Mouse (Mus musculus) midbrain, embryonic 12.5 days (tissue): ENCODE results near the gene Cdc42se2. TPM values are rescaled to one million over a fixed set of nuclear protein-coding genes. Genes with fewer than 3 reads are reported as not detected.

ENCODE experiments used
- ATAC-seq: fragments of 200-750 bp; cut with Nextera tagmentation; 2 replicates; pipeline ENCODE4 v1.8.0; 2017; ENCODE audit warnings: low read depth, moderate TSS enrichment, moderate library complexity; ENCODE audit not compliant: low FRiP score
- H3K27ac ChIP-seq: fragments of 300-500 bp; sonication (generic); replicated peaks from 2 replicates; pipeline ENCODE4 v1.5.1; 2016; ENCODE audit warnings: mild to moderate bottlenecking
- H3K27me3 ChIP-seq: fragments of 300-500 bp; sonication (generic); 2 replicates; pipeline ENCODE4 v1.6.1; 2016; ENCODE audit warnings: mild to moderate bottlenecking
- H3K36me3 ChIP-seq: fragments of 300-500 bp; sonication (generic); 2 replicates; pipeline ENCODE4 v1.6.1; 2016
- H3K4me1 ChIP-seq: fragments of 300-500 bp; sonication (generic); 2 replicates; pipeline ENCODE4 v1.6.1; 2016
- H3K4me2 ChIP-seq: fragments of 300-500 bp; sonication (generic); replicated peaks from 2 replicates; pipeline ENCODE4 v1.6.1; 2016; ENCODE audit warnings: mild to moderate bottlenecking, moderate library complexity
- H3K4me3 ChIP-seq: fragments of 300-500 bp; sonication (generic); 2 replicates; pipeline ENCODE4 v1.5.1; 2016; ENCODE audit warnings: mild to moderate bottlenecking
- H3K9ac ChIP-seq: fragments of 300-500 bp; sonication (generic); replicated peaks from 2 replicates; pipeline ENCODE4 v1.6.1; 2016; ENCODE audit warnings: mild to moderate bottlenecking, moderate library complexity
- H3K9me3 ChIP-seq: fragments of 300-500 bp; sonication (generic); 2 replicates; pipeline ENCODE4 v1.6.1; 2016; ENCODE audit warnings: mild to moderate bottlenecking
- WGBS: fragments of 180-500 bp; shearing (Covaris S2); methylation state at CpG from one replicate; pipeline ENCODE4 v1.1.7; 2016; 5-methylcytosine and 5-hydroxymethylcytosine counted together
- polyA plus RNA-seq: library from polyadenylated mRNA; unstranded; fragments of >200 nt; fragmentation: Nextera tagmentation; extraction: Ambion mirVana; gene quantifications from 2 replicates; pipeline ENCODE4 v1.2.1, GENCODE M21; 2016

Gene Cdc42se2
- polyA plus RNA-seq, 1 experiment from 2014 or later = 251 TPM

GRCm38 (mm10) chr11:54811054-54811453, 23.6 kb upstream of the Cdc42se2 start:
- WGBS = 82% methylated on average over 3 of the region's 3 CpGs
- H3K36me3 ChIP-seq = no peaks in the 10 kb centered on the region
- no peak overlapping the region for H3K4me3 ChIP-seq
- no peaks in the 10 kb centered on the region for H3K27me3 ChIP-seq
- no peak overlapping the region for H3K9ac ChIP-seq
- no peak overlapping the region for H3K4me2 ChIP-seq
- no peak for ATAC-seq
- no peak overlapping the region for H3K27ac ChIP-seq
- H3K9me3 ChIP-seq = no peaks in the 10 kb centered on the region
- H3K4me1 ChIP-seq = peaks cover 33% of the 10 kb centered on the region

- H3K27me3 ChIP-seq = no peaks in the 10 kb centered on the region
- no peaks in the 10 kb centered on the region for H3K36me3 ChIP-seq
- H3K4me3 ChIP-seq = no peak overlapping the region
- H3K4me1 ChIP-seq = peaks cover 33% of the 10 kb centered on the region
- H3K9me3 ChIP-seq = no peaks in the 10 kb centered on the region
- no peak overlapping the region for H3K9ac ChIP-seq
- no peak overlapping the region for H3K27ac ChIP-seq
- no peak overlapping the region for H3K4me2 ChIP-seq
- 91% methylated on average over 5 of the region's 5 CpGs for WGBS
- ATAC-seq = no peak
Observed at GRCm38 (mm10) chr11:54809582-54809981, 22.1 kb upstream of the Cdc42se2 start.

GRCm38 (mm10) chr11:54808177-54808576, 20.7 kb upstream of the Cdc42se2 start:
- Histone ChIP-seq H3K27ac (no peak overlapping the region), H3K4me2 (no peak overlapping the region), H3K36me3 (no peaks in the 10 kb centered on the region), H3K9me3 (no peaks in the 10 kb centered on the region), H3K9ac (no peak overlapping the region), H3K4me1 (peaks cover 26% of the 10 kb centered on the region), H3K4me3 (no peak overlapping the region), H3K27me3 (no peaks in the 10 kb centered on the region)
- 84% methylated on average over 4 of the region's 4 CpGs for WGBS
- no peak for ATAC-seq

GRCm38 (mm10) chr11:54807669-54808068, 20.2 kb upstream of the Cdc42se2 start:
- Histone ChIP-seq H3K9me3 (no peaks in the 10 kb centered on the region), H3K36me3 (no peaks in the 10 kb centered on the region), H3K4me3 (no peak overlapping the region), H3K9ac (no peak overlapping the region), H3K27me3 (no peaks in the 10 kb centered on the region), H3K27ac (no peak overlapping the region), H3K4me2 (no peak overlapping the region), H3K4me1 (peaks cover 21% of the 10 kb centered on the region)
- no peak for ATAC-seq
- WGBS = 90% methylated on average over 9 of the region's 9 CpGs

- ATAC-seq = no peak
- Histone ChIP-seq H3K27ac (no peak overlapping the region), H3K9me3 (no peaks in the 10 kb centered on the region), H3K27me3 (no peaks in the 10 kb centered on the region), H3K4me1 (peaks cover 14% of the 10 kb centered on the region), H3K9ac (no peak overlapping the region), H3K4me3 (no peak overlapping the region), H3K36me3 (no peaks in the 10 kb centered on the region), H3K4me2 (no peak overlapping the region)
- WGBS = 97% methylated on average over 28 of the region's 28 CpGs
Observed at GRCm38 (mm10) chr11:54806891-54807290, 19.4 kb upstream of the Cdc42se2 start.

GRCm38 (mm10) chr11:54805196-54805595, 17.7 kb upstream of the Cdc42se2 start:
- WGBS = 94% methylated on average over 4 of the region's 4 CpGs
- Histone ChIP-seq H3K4me3 (no peak overlapping the region), H3K9ac (no peak overlapping the region), H3K4me2 (no peak overlapping the region), H3K27ac (no peak overlapping the region), H3K36me3 (no peaks in the 10 kb centered on the region), H3K27me3 (no peaks in the 10 kb centered on the region), H3K9me3 (no peaks in the 10 kb centered on the region), H3K4me1 (no peaks in the 10 kb centered on the region)
- no peak for ATAC-seq

- Histone ChIP-seq H3K36me3 (no peaks in the 10 kb centered on the region), H3K4me2 (no peak overlapping the region), H3K27me3 (no peaks in the 10 kb centered on the region), H3K9me3 (no peaks in the 10 kb centered on the region), H3K4me3 (no peak overlapping the region), H3K27ac (no peak overlapping the region), H3K4me1 (no peaks in the 10 kb centered on the region), H3K9ac (no peak overlapping the region)
- 87% methylated on average over 6 of the region's 6 CpGs for WGBS
- no peak for ATAC-seq
Observed at GRCm38 (mm10) chr11:54802621-54803020, 15.1 kb upstream of the Cdc42se2 start.

- no peaks in the 10 kb centered on the region for H3K9me3 ChIP-seq
- no peaks in the 10 kb centered on the region for H3K27me3 ChIP-seq
- 89% methylated on average over 6 of the region's 6 CpGs for WGBS
- no peaks in the 10 kb centered on the region for H3K4me1 ChIP-seq
- H3K36me3 ChIP-seq = no peaks in the 10 kb centered on the region
- no peak overlapping the region for H3K27ac ChIP-seq
- no peak overlapping the region for H3K9ac ChIP-seq
- ATAC-seq = no peak
- H3K4me2 ChIP-seq = no peak overlapping the region
- no peak overlapping the region for H3K4me3 ChIP-seq
Observed at GRCm38 (mm10) chr11:54801791-54802558, 14.5 kb upstream of the Cdc42se2 start.

- Histone ChIP-seq H3K4me1 (peaks cover 2% of the 10 kb centered on the region; the same call in 1 of the 2 replicates), H3K9me3 (no peaks in the 10 kb centered on the region), H3K27me3 (no peaks in the 10 kb centered on the region), H3K36me3 (no peaks in the 10 kb centered on the region), H3K4me2 (no peak overlapping the region), H3K27ac (no peak overlapping the region), H3K9ac (no peak overlapping the region), H3K4me3 (no peak overlapping the region)
- no peak for ATAC-seq
- 86% methylated on average over 11 of the region's 11 CpGs for WGBS
Observed at GRCm38 (mm10) chr11:54796551-54796950, 9.1 kb upstream of the Cdc42se2 start.

- Histone ChIP-seq H3K4me2 (no peak overlapping the region), H3K4me1 (peaks cover 4% of the 10 kb centered on the region; the same call in 1 of the 2 replicates), H3K4me3 (no peak overlapping the region), H3K9ac (no peak overlapping the region), H3K27ac (no peak overlapping the region), H3K27me3 (no peaks in the 10 kb centered on the region), H3K36me3 (no peaks in the 10 kb centered on the region), H3K9me3 (no peaks in the 10 kb centered on the region)
- no peak for ATAC-seq
- 83% methylated on average over 3 of the region's 3 CpGs for WGBS
Observed at GRCm38 (mm10) chr11:54794678-54795077, 7.2 kb upstream of the Cdc42se2 start.

GRCm38 (mm10) chr11:54793173-54793572, 5.7 kb upstream of the Cdc42se2 start:
- Histone ChIP-seq H3K36me3 (no peaks in the 10 kb centered on the region), H3K9me3 (no peaks in the 10 kb centered on the region), H3K4me1 (peaks cover 4% of the 10 kb centered on the region; the same call in 1 of the 2 replicates), H3K27ac (no peak overlapping the region), H3K9ac (no peak overlapping the region), H3K4me3 (no peak overlapping the region), H3K27me3 (no peaks in the 10 kb centered on the region), H3K4me2 (no peak overlapping the region)
- ATAC-seq = no peak
- 77% methylated on average over 1 of the region's 1 CpGs for WGBS

- no peaks in the 10 kb centered on the region for H3K27me3 ChIP-seq
- WGBS = 96% methylated on average over 4 of the region's 4 CpGs
- peaks cover 5% of the 10 kb centered on the region for H3K4me1 ChIP-seq
- H3K4me3 ChIP-seq = no peak overlapping the region
- H3K36me3 ChIP-seq = no peaks in the 10 kb centered on the region
- H3K27ac ChIP-seq = no peak overlapping the region
- H3K4me2 ChIP-seq = no peak overlapping the region
- no peak overlapping the region for H3K9ac ChIP-seq
- H3K9me3 ChIP-seq = no peaks in the 10 kb centered on the region
- no peak for ATAC-seq
Observed at GRCm38 (mm10) chr11:54791458-54791857, 4.0 kb upstream of the Cdc42se2 start.
